Comparison of ENCODE assay signal across 7 mouse cellular contexts in genomic region chr12:69537675-69538361, GRCm38 (mm10). TPM values are rescaled to one million over a fixed set of nuclear protein-coding genes. Genes with fewer than 3 reads are reported as not detected.
A peak's percentile ranks its signal among the peaks of the same experiment; 100 is the strongest.
DNase-seq lines count a peak whose midpoint lies in the region; ATAC-seq and TF ChIP-seq lines count a peak whose summit lies in the region.

No protein-coding gene starts in this region.

- DNase-seq in ES-E14 (ENCODE audit: low read depth, low spot score): no peak
- DNase-seq in brain, adult 2 months (ENCODE audit: low read depth, low spot score): peak; percentile 73
- DNase-seq in frontal cortex, adult 2 months (ENCODE audit: extremely low spot score in 1 of 2, low spot score in 1 of 2): peak; percentile 15 to 52
- peak; percentile 30 for DNase-seq in hindbrain, embryonic 11.5 days (ENCODE audit: low spot score)
- peak; percentile 15 to 40 for DNase-seq in left cerebral cortex, adult 9 months (ENCODE audit: low spot score in 2 of 2)
- peak; percentile 62 for DNase-seq in skeletal muscle tissue, adult 2 months (ENCODE audit: low read depth, low spot score)

- no peaks in the 10 kb centered on the region for H3K27me3 ChIP-seq in hindbrain, embryonic 11.5 days (ENCODE audit: control insufficient read depth, insufficient read depth, low read length)

- in situ Hi-C loops in ES-E14 (cut with MboI; ENCODE audit: low sequenced_read_pairs in 2 of 2, unreplicated experiment in 2 of 2): no loop called here

- H3K4me3 ChIP-seq in ES-E14 (ENCODE audit: insufficient read depth in 1 of 2, low read depth in 1 of 2, low read length in 2 of 2, poor library complexity in 1 of 2, severe bottlenecking in 1 of 2): peak overlapping the region; percentile 11 to 39; a peak in 3 of 4 replicates
- H3K4me3 ChIP-seq in hindbrain, embryonic 11.5 days (ENCODE audit: low read depth, low read length): no peak overlapping the region
- peak overlapping the region; percentile 6; the same call in 1 of the 2 replicates for H3K4me3 ChIP-seq in macrophage (ENCODE audit: inconsistent target)

- H3K36me3 ChIP-seq in ES-E14 (ENCODE audit: control insufficient read depth, insufficient read depth, low read length, poor library complexity, severe bottlenecking) (no peaks in the 10 kb centered on the region), macrophage (ENCODE audit: inconsistent target) (no peaks in the 10 kb centered on the region)
- H3K36me3 ChIP-seq in hindbrain, embryonic 11.5 days (ENCODE audit: control insufficient read depth, insufficient read depth, low read length): no peaks in the 10 kb centered on the region

- H3K9ac ChIP-seq in ES-E14 (ENCODE audit: insufficient read depth, low read depth, low read length, poor library complexity, severe bottlenecking): 0 out of 2 replicates have a peak overlapping the region, but pooled peaks have one; percentile 3
- no peak overlapping the region for H3K9ac ChIP-seq in hindbrain, embryonic 11.5 days (ENCODE audit: low read depth, low read length)

- H3K9me3 ChIP-seq in ES-E14 (ENCODE audit: control insufficient read depth, insufficient read depth, low read depth, low read length): no peaks in the 10 kb centered on the region
- no peaks in the 10 kb centered on the region for H3K9me3 ChIP-seq in hindbrain, embryonic 11.5 days (ENCODE audit: control insufficient read depth, low read length)

- peaks cover 0 to 8% of the 10 kb centered on the region in 2 experiments; a peak in 1 of 4 replicates for H3K4me1 ChIP-seq in ES-E14 (ENCODE audit: control insufficient read depth in 2 of 2, insufficient read depth in 2 of 2, low read length in 2 of 2, poor library complexity in 1 of 2)
- no peaks in the 10 kb centered on the region for H3K4me1 ChIP-seq in hindbrain, embryonic 11.5 days (replicated peaks; ENCODE audit: control insufficient read depth, insufficient read depth, low read length)

- no peak overlapping the region for H3K27ac ChIP-seq in ES-E14 (ENCODE audit: insufficient read depth, low read depth, low read length, poor library complexity, severe bottlenecking)
- peak overlapping the region; percentile 58; the same call in 1 of the 2 replicates for H3K27ac ChIP-seq in hindbrain, embryonic 11.5 days (ENCODE audit: low read depth, low read length)
- peak overlapping the region; percentile 100 for H3K27ac ChIP-seq in macrophage

- WGBS in hindbrain, embryonic 11.5 days: 56% methylated on average over 19 of the region's 19 CpGs
- under 1% methylated on average over 18 of the region's 19 CpGs for WGBS in macrophage (ENCODE audit: missing documents)

- no peaks in the 10 kb centered on the region for H3K79me2 ChIP-seq in macrophage (ENCODE audit: inconsistent target)

- ATAC-seq in hindbrain, embryonic 11.5 days (ENCODE audit: low FRiP score): no peak

- no peak overlapping the region for H3K4me2 ChIP-seq in hindbrain, embryonic 11.5 days (replicated peaks; ENCODE audit: low read depth, low read length)

TF ChIP-seq in ES-E14, 5 proteins besides CTCF, POLR2A, EP300 and RAD21:
- TF ChIP-seq CHD2 (IDR thresholded peaks at IDR 0.05; ENCODE audit: low read depth, low read length) (no peak), ZC3H11A (IDR thresholded peaks at IDR 0.05; ENCODE audit: borderline replicate concordance, low read depth, low read length) (no peak), MAFK (IDR thresholded peaks at IDR 0.05; ENCODE audit: insufficient read depth, low read depth, low read length) (no peak), ZNF384 (IDR thresholded peaks at IDR 0.05; ENCODE audit: low read depth, low read length) (no peak), HCFC1 (IDR thresholded peaks at IDR 0.05; ENCODE audit: borderline replicate concordance, insufficient read depth, low read length) (no peak)

RNA-seq across cellular contexts. Expression of gene Vcpkmt, which starts 45.0 kb away (rescaled TPM):
- total RNA-seq in ES-E14 (2012; rRNA removed): 6.9 and 7.5 TPM in 2 replicates
- polyA plus RNA-seq in frontal cortex, adult 2 months (2012; rRNA removed): 23.7 and 26.8 TPM in 2 replicates
- polyA plus RNA-seq in hindbrain, embryonic 11.5 days (2014; fragmentation: Nextera tagmentation; extraction: Ambion mirVana): 18.9 and 19.6 TPM in 2 replicates
- total RNA-seq in macrophage (2018; cell fraction: chromatin; rRNA removed): 1 to 10 TPM in 20 of 26 experiments, under 1 TPM in 3, not detected in 3; 0.81 to 7.8 (median 2.2) TPM
- total RNA-seq in macrophage (2018; cell fraction: cytosol; rRNA removed): 10 to 100 TPM; 12.2 to 22.8 (median 17.3) TPM
- 1 to 10 TPM; 1.1 to 9.9 (median 4.3) TPM for total RNA-seq in macrophage (2018; cell fraction: nucleus; rRNA removed)
- 15.4 to 25.0 TPM (median 23.6 TPM) in 3 replicates for polyA plus RNA-seq in macrophage (2018)
